Mouse (Mus musculus) heart, postnatal 14 days (tissue): ENCODE measurements at regions not wholly inside any gene's neighbourhood (a gene's known extent, or its start where the extent isn't known, plus 50 kb on each side); places are given as distances from the start of the nearest gene placed in this dataset.

ENCODE experiments used
- DNase-seq, 2 experiments: peaks; one replicate each; pipeline ENCODE4 v3.0.0; 2021 to 2022
- intact Hi-C: fragments of 180-260 bp; cut with DNase I; formaldehyde crosslinking; loops from one replicate; pipeline ENCODE4 v1.15.1; 2025

DNA sequence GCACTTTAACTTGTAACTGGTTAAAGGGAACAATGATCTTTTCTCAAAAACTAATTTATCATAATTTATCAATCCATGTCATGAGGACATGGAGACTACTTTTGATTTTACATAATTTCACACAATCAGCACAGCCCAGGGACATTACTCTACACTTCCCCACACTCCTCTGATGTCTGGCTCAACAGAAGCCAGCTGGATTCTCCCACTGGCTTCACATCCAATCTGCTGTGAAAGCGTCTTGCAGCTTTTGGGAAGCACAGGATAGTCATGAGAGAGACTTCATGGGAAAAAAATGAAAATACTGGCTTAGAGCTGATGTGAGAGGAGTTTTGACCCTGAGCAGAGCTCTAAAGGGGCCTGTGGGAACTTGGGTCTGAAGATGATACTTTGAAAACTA is 61.7 kb upstream of the Hrasls start:
- intact Hi-C loops: no loop called here
- no peak for DNase-seq

DNA sequence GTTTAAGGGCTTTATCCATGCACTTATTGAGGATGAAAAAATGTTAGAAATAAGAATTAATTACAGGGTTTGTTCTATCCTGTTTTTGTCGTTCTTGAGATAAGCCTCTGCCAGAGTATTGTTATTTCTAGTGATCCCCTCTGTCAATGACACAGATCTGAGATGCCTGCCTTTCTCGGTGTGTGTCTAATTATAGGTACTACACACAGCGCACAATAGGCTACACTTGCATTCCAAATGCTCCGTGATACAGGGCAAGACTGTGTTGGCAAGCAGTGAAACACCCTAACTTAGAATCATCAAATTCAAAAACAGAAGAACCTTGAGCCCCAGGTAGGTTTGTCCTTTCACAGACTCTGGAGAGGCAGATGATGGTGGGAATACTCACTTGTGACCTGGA is 90.3 kb upstream of the Hrasls start:
- no peak for DNase-seq
- intact Hi-C loops: no loop called here

DNA sequence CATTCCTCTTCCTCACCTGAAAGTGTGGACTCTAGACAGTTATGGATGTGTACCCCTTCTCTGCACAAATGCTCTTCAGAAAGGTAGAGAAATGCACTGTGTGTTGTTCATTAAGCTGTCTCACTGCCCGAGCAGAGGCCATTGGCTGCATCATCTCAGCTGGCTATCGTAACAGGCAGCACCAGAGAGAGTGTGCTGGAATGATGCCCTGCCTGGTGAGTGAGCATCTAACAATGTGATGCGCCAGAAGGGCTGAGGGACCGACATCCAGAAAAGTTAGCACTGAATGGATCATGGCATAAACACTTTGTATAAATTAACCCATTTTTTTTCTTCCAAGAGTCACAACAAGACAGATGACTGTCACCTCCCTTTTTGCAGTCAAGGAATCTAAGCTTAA is 112.7 kb upstream of the Hrasls start:
- intact Hi-C loops: no loop called here

DNA sequence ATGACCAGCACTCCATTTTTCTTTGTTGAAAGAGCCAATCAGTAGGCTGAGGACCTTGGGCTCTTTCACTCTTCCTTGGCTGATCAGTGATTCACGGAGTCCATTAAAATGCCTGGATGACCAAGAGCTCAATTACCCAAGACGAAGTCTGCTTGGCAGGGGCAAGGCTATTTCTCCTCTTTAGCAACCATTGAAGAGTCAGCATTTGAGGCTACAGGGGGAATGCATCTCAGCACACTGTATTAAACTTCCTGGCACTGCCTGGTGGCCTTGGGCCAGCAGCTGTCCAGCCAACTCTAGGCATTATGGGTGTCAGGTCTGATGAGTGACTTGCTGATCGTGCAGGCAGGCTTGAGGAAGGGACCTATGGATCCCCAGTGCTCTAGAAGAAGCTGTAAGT is 136.5 kb upstream of the Mb21d2 start:
- DNase-seq: no peak
- intact Hi-C loops: no loop called here

More for the DNA sequence above, 112.7 kb upstream of the Hrasls start:
- no peak for DNase-seq

DNA sequence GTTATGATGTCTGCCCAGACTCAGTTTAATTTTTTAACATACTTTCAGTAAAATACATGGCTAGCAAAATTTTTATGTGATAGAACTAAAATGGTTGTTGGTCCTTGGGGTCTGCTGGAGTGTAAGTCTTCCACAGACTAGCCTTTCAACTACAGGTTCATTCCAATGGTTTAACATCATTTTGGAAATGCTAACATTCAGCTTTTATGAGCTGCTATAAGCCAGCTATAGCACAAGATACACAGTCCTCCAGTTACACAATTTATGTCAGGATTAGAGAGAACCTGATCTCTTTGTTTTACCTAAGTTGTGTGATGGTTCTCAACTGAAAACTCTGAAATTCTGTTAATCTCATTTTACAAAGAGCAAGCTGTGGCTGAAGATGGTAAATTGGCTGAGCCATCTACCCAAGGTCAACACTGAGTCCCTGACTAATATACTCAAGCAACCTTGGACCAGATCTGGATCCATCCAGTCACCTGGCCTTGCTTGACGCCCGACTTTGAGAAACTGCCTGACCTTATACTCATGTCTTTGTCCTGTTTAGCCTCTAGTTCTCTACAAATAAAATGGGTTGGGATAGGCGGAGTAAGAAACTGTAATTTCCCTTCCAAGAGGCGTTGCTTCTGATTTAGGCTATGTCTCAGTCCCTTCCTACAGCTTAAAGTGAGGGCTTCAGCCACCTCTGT is 135.8 kb upstream of the Mb21d2 start:
- intact Hi-C loops: no loop called here
- no peak for DNase-seq

DNA sequence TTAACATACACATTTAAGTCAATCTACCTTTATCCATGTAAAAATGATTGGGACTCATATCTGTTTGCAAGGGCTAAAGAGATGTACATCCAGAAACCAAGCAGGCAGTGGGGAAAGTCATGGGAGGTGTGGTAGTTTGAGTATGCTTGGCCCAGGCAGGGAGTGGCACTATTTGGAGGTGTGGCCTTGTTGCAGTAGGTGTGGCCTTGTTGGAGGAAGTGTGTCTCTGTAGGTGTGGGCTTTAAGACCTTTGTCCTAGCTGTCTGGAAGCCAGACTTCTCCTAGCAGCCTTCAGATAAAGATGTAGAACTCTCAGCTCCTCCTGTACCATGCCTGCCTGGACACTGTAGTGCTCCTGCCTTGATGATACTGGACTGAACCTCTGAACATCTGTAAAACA is 133.9 kb upstream of the Mb21d2 start:
- DNase-seq: no peak

DNA sequence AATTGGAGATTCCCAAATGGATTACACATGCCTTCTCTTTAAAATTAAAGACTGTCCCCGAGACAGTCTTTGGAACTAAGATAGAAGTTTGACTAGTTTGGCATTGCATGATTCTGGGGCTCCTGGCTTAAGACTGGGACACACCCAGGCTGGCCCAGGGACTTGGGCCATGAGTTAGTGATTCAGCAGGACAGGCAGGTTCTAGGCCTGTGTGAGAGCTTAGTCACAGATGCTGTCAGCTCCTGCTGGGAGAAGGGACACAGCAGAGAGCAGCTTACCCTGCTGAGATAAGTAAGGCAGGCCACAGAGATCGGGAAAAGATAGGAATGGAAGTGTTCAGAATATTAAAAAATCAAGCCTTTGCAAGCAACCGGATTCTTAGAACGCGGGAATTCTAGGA is 127.6 kb upstream of the Mb21d2 start:
- DNase-seq: no peak
- intact Hi-C loops: no loop called here

More for the DNA sequence above, 133.9 kb upstream of the Mb21d2 start:
- intact Hi-C loops: no loop called here

DNA sequence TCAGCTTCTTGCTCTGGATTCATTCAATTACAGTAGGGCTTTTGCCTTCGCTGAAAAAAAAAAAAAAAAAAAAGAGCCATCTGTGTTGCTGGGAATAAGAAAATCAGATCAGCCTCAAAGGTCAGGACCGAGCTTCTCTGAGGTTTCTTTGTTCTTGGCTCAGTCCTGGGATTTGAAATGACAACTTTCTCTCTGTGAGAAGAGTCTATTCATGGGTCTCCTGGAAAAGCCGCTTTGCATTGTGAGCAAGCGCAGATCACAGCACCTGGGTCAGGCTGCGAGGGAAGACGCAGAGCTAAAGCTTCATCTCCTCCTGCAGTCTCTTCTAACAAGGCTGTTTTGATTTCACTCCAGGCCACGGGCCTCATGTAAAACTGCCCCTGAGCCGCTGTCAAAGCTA is 125.0 kb upstream of the Mb21d2 start:
- DNase-seq: no peak
- intact Hi-C loops: no loop called here

DNA sequence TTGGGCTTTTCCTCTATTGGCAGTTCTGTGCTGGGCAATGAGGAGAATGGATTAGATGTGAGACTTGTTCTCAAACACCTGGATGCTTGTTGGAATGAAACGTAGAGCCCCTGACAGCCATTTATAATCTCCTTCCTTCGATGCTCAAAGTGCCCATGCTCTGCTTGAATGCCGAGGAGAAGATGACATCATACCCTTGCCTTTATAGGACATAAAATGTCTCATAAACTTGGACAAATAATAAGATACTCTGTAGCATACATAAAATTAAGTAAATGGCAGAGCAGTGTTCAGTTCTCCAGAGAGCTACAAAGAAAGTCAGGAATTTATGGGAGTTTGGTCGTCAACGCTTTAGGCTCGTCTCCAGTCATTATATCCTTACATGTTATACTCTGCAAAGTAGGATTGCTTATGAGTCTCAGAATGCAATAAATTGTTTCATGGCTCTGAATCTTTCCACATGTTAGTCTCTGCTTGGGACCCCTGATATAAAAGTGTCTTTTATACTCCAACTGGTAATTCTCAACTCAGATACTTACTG is 117.0 kb upstream of the Mb21d2 start:
- intact Hi-C loops: no loop called here

DNA sequence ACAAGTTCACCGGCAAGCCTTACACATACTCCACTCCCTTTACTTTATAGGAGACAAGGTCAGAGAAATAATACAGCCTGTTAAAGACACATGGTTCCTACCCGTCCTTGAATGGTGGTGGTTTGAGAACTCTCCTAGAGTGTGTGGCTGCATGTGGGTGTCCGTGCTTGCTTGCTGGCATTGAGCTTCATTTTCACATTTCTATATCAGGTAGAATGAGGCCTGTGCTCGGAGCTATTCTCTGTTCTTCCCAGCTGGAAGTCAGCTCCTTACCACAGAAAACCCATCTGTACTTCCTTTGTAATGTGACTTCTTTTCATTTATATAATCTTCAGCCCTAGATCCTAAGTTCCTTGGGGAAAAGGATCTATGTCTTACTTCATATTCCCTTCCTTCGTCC is 106.0 kb upstream of the Mb21d2 start:
- intact Hi-C loops: loop anchor here (10.0 kb wide), 1 partner anchor 519 kb away; no protein-coding TSS in a partner anchor
- DNase-seq: no peak

More for the DNA sequence above, 117.0 kb upstream of the Mb21d2 start:
- no peak for DNase-seq

DNA sequence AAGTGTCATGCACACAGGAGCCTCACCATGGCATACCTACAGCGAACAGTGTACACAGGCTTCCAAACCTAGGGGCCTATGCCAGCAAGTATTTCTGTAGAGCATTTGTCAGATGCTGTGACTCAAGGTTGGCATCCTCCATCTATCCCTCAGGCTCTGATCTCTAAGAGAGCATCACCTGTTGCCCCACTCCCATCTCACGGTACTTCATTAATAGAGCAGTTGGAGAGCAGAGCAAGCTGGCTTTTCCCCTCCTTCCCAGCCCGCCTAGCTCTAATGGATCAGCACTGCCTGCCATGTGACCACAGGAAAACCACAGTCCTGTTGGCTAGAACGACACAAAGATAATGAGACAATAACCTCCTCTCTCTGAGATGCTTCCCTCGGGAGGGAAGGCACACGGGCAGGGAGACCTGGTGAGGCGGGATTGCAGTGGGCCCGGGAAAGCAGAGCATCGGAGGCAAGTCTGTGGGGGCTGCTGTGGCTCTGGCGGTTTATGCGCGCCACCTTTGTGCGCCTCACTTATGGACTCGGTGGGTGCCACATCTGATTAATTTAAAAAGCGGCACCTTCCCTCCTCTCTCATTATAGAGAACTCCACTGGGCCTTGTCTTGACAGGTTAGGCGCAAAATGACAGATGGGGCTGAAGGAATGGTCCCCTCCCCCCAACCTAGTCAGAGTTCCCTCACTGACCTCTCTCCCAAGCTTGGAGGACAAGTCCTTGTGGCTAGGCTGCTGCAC is 104.8 kb upstream of the Mb21d2 start:
- intact Hi-C loops: loop anchor here (5.0 to 10.0 kb wide), 2 partner anchors 107 to 521 kb away; partner anchors contain the start of gene Mb21d2
- DNase-seq: no peak

DNA sequence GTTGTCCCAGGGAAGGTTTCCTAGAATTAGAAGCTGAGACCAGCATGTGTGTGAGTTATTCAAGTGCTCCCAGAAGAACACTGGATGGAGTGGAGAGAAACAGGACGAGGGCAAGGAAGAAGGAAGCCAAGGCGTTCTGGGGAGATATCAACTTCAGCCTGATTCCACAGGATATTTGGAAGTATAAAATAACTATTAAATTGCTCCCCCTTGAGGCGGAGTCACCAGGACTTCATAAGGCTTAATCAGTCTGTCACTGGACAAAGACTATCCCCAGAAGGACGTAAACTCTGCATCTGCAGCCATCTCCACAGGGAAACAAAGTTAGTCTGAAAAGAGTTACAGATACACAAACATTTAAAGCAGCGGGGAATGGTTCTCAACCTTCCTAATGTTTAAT is 103.9 kb upstream of the Mb21d2 start:
- DNase-seq: peak; percentile 2 to 30
- intact Hi-C loops: loop anchor here (2.0 to 10.0 kb wide), 3 partner anchors 106 to 521 kb away; partner anchors contain the start of gene Mb21d2

DNA sequence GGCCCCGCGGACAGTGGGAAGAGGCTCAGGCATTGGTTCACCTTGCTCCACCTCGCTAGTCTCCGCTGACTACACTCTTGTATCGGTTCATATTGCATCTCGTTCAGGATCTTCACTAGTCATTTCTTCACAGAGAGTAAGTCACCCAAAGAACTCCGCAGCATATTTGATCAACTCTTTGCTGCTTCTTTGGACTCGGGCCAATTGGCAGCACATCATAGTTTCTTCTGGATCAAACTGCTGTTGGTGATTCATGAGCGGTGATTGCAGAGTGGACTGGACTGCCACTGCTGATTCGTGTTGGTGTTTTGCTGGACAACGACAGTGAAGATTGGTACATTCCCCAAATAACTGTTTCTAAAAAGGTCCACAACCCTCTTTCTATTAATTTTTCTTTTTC is 98.4 kb upstream of the Mb21d2 start:
- intact Hi-C loops: no loop called here
- peak in 1 of 2 experiments; percentile 2 for DNase-seq

DNA sequence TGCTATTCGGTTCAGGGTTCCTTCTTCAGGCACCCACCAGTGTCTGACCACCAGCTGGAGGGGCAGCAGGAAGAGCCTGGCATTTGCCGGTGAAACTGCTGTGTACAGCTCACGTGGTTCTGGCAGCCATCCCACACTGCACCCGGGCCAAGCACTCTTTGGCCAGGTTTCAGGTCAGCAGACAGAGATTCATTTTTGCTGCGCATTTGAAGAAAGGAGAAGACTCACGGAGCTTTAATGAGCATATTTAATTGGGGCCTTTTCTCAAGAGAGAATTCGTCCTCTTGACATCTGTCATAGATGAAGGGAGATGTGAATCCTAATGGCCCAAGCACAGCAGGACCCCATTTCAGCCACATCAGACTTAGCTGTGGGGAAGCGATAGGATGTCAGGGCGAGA is 71.8 kb upstream of the Mb21d2 start:
- peak; percentile 58 to 69 for DNase-seq
- intact Hi-C loops: no loop called here

DNA sequence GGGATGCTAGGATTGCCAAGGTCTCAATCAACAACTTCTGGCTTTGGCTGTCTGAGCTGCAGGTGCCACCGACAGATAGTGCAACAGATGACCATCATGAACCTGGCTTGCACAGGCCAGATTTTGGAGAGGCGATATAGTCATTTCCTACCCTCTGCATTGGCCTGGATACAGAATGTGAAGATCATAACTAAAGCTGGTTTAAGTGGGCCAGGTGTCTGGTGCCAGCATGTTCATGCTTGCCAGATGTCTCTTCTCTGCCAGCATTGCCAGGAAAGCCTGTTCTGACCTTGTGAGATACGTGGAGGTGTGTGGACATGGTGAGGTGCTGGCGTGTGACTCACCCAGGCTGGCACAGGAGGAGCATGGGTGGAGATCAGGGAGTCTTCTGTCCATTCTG is 70.2 kb upstream of the Mb21d2 start:
- intact Hi-C loops: no loop called here
- DNase-seq: peak; percentile 23 to 45

DNA sequence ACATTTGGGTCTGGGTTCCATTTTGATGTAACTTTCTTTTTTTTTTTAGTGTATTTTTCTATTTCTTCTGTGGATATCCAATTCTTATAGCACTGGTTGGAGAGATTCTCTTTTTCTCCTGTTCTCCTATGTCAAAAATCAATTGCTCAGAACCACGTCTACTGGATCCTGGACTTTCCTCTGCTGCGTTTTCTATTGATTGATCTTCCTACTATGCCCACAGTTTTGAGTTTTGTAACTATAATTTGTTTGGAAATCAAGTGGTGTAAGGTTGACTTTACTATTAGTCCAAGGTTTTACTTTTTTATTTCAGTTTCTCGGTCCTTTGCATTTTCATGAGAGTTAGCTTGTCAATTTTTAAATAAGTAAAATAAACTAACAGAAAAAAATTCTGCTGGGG is 67.2 kb upstream of the Mb21d2 start:
- intact Hi-C loops: no loop called here
- DNase-seq: no peak

DNA sequence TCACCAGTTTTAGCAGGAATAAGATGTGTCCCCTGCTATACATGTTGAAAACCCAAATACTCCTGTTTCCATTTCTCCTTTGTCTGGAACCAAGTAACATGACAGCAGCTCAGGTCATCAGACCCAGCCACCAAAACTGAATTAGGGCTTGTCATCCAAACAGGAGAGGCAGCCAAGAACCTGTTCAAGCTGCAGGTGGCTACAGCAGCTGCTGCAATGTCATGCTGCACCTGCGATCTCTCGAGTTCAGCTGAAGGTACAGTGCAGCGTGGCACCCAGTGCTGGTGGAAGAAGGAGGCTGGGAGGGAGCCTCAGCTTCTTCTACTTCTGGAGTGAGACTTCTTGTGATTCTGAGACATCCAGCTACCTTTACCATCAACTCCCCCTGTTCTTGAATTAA is 61.2 kb upstream of the Mb21d2 start:
- intact Hi-C loops: no loop called here
- DNase-seq: no peak

DNA sequence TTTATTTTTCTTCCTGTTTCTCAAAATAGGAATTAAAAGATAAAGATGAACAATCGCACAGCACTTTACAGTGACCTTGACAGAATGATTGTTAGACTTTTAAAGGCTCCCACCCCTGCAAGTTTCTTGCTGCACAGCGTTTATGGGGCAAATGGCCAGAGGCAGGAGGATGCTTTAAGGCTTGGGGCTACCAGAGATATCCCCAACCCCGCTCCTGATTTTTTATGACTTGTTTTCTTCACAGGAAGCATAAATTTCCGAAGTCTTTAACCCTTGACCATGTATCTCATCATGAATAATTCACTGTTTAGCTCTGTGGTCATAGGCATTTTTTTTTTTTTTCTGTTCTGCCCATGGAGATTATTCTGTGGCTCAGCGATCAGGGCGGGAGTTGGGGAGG is 55.5 kb upstream of the Mb21d2 start:
- DNase-seq: no peak
- intact Hi-C loops: no loop called here

DNA sequence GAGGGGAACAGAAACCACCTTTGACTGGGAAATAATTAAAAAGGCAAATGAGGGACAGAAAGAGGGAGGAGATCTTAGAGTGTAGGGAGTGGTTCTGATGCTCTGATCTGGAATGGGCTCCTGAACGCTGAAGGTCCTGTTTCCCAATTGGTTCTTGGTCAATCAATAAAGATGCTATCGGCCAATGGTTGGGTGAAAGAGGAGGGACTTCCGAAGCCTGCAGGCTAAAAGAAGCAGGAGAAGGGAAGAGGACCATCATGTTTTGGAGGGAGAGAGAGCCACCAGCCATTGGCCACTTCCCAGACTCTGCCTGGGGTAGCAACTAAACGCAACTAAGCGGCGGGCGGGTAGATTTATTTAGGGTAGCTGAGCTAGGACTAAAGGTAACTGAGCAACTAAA is 53.4 kb upstream of the Mb21d2 start:
- no peak for DNase-seq
- intact Hi-C loops: no loop called here
